Mouse (Mus musculus) spleen, postnatal 4 days (tissue): ENCODE results near the gene Phlda1.

Source experiments
- DNase-seq, 2 experiments: peaks; one replicate each; pipeline ENCODE4 v3.0.0; 2022; ENCODE audit warnings: low spot score in 2 of 2

Gene Phlda1

DNA sequence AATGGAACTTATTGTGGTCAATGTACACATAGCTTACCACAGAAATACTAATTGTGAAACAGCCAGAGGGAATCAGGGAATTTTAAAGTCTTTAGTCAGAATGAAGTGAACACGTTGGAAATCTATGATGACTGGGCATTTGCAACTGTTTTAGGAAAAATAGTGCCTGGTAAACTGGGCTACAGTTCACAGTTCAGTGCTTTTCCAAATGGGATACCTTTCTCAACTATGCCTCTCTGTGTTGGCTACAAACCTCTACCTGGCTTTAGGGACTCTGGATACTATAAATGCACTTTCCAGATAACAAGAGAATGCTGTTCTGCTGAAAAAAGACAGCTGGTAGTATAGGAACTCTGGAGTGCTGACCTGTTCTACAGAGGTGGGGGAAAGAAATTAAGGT lies 1.5 kb upstream of the Phlda1 start:
- DNase-seq, result no peak

DNA sequence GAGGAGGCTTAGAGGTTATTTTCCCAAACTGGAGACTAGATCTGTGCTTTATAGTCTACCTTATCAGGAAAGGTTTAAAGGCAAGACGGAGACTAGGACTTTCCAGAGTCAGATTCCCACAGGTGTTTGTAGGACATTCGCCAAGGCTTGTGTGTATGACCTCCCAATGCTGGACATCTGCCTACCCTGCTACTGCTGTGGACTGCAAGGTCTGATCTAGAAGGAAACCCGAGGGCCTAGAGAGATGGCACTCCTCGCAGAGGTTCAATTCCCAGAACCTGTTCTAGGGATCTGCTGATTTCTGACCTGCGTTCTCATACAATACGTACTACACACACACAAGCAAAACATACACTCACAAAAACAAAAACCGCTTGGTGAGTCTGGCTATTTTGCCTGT lies 680 bp upstream of the Phlda1 start:
- DNase-seq, result no peak

DNA sequence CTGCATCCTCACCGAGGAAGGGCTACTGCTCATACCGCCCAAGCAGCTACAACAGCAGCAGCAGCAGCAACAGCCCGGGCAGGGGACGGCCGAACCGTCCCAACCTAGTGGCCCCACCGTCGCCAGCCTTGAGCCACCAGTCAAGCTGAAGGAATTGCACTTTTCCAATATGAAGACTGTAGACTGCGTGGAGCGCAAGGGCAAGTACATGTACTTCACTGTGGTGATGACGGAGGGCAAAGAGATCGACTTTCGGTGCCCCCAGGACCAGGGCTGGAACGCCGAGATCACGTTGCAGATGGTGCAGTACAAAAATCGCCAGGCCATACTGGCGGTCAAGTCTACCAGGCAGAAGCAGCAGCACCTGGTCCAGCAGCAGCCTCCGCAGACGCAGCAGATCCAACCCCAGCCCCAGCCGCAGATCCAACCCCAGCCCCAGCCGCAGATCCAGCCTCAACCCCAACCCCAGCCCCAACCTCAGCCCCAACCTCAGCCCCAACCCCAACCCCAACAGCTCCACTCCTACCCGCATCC lies 907 bp downstream of the Phlda1 start:
- no peak for DNase-seq

DNA sequence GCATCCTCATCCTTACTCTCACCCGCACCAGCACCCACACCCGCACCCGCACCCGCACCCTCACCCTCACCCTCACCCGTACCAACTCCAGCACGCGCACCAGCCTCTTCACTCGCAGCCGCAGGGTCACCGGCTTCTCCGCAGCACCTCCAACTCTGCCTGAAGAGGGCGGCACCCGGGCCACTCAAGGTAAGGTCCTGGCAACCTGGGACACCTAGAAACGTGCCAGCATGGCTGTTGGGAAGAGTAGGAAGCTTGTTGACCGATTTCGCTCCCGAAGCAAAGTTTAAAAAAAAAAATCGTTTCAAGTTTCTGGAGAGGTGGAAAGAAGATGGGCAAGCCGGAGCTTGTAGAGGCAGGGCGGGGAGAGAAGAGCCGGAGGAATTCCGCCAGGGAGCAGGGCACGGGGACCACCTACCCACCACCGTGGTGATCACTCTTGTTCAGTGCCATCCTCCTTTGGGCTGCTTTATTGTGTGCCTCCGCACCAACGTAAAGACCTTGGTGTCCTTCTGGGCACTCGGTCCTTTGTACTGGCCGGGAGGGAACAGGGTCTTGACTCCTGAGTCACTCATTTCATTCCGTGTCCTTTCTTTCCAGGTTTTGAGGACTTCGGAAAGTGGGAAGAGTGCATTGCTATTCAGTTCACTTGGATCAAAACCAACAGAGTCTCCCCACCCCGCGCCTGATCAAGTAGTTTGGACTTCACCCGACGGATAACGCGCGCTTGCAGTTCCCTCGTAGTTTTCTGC lies 1.6 kb downstream of the Phlda1 start:
- peak; percentile 56 to 81 for DNase-seq

DNA sequence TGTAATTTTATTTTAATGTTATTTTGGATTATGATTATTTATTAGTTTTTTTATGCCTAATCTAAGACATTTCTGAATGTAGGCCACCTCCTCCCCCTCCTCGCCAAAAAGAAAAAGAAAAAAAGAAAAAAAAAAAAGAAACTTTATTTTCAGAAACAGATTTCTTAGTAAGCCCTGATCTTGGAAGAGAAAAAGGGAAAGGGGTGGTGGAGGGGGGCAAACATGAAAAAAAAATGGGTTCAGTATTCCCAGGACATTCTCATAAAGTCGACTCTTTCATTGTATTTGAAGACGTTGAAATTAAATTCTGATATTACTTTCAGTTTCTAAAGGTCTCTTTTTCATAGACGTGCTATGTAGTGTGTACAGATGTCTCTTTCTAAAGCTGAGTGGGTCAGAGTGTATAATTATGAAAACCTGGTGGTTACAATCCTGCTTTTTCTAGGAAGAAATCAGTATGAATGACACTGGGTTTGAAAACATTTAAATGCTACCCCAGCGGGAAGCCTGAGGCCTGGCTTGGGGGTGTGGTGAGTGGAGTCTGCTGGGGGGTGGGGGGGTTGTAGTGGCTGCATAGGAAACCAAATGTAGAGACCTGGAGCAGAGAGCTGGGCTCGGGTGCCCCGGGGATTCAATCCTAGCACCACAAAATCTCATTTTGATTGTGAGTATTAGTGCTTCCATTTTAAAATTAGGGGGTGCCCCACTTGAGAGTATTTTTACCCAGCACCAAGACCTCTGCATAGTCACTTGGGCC lies 2.4 kb downstream of the Phlda1 start:
- no peak for DNase-seq

DNA sequence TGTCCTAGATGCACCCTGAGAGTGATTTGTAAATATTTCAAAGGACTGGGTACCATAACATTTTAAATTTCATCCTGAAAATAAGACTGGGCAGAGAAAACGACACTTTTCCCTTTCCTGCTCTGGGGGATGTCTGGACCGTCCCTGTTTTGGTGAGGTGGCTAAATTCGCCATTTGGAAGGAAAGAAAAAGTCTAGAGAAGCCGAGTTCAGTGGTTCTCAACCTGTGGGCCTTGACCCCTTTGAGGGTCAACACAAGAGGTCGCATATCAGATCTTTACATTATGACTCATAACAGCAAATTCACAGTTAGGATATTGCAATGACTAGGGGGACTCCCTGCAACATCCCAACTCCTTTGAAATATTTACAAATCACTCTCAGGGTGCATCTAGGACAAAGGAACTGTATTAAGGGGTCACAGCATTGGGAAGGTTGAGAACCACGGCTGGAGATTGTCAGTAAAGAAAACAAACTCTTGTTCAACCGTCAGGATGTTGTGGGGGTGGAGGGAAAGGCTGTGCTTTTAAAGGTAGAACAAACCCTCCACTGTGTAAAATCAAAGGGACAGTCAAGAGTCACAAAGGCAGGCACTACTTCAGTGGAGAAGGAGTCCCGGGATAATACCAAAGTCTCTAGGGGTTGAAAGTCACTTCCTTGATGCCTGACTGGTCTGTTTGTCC lies 3.2 kb downstream of the Phlda1 start:
- DNase-seq, result no peak

DNA sequence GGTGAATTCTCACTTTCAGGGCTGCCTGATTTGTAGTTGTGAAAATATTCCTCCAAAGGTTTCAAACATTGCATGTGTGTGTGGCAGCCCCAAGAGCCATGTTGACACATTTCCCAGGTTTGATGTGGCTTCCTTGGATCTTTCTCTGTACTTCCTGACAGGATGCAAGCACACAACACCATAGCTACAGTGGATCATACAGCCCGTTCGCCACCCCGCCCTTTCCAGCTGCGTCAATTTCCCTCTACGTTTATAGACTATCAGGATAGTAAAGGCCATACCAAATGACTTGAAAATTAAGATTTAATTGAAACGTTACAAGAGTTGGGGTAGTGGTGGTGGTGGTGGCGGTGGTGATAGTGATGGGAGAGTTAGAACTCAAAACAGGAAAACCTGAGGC lies 3.9 kb downstream of the Phlda1 start:
- DNase-seq, result no peak

DNA sequence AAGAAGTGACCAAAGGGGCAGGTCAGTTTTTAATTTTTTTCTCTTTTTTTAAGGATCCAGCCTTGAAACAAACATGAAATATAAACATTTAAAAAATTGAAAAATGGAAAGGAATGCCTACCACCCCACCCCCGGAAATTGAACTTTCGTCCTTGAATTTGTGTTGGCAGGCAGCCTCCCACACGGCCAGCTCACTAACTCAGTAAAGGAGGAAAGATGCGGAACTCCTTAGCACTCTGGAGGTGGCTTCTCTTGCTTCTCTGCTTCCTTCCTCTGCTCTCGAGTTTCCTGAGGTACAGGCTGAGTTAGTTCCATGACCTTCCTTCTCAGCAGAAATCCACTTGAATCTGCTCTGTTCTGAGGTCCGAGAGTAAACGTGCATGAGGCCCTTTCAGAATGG lies 4.7 kb downstream of the Phlda1 start:
- no peak for DNase-seq

DNA sequence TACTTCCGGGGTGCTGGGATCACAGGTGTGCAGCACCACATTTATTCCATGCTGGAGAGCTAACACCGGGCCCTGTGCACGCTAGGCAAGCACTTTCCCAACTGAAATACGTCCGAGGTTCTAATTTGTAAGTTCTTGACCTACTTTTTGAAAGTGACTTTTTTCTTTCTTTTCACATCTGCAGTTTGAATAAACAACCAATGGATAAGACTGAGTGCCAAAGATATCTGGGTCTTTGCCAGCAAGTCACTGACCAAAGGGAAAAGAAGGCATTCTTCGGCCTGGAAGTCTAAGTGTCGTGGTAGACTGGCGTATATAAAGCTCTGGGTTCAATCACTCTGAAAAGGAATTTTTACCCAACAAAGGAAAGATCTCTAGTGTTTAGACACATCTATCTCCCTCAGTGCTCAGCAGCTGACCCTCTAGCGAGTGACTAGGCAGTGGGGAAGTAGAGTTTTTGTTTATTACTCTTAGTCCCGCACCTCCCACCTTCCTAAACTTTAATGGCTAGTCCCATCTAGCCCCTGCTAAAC lies 6.0 kb downstream of the Phlda1 start:
- no peak for DNase-seq

DNA sequence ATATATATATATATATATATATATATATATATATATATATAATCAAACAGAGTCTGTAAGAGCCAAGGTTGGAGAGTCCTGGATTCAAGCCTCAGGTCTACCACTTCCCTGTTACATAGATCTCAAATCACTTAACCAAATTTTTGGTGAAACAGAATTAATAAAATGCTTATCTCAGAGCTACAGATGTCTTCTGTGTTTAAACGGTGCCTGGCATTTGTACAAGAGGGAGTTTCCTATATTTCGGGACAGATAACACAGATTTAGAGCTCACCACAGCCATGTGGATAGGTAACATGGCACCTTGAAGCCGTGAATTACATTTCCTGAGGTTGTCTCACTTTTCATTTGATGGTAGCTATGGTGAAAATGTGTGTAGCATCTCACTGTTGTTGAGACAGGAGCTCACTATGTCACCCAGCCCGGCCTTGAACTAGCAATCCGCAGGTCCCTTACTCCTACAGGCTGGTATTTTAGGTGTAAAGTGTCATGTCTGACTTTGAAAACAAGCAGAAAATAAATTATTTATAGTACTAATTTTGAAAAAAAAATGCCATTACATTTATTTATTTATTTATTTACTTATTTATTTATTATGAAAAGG lies 8.3 kb downstream of the Phlda1 start:
- no peak for DNase-seq

DNA sequence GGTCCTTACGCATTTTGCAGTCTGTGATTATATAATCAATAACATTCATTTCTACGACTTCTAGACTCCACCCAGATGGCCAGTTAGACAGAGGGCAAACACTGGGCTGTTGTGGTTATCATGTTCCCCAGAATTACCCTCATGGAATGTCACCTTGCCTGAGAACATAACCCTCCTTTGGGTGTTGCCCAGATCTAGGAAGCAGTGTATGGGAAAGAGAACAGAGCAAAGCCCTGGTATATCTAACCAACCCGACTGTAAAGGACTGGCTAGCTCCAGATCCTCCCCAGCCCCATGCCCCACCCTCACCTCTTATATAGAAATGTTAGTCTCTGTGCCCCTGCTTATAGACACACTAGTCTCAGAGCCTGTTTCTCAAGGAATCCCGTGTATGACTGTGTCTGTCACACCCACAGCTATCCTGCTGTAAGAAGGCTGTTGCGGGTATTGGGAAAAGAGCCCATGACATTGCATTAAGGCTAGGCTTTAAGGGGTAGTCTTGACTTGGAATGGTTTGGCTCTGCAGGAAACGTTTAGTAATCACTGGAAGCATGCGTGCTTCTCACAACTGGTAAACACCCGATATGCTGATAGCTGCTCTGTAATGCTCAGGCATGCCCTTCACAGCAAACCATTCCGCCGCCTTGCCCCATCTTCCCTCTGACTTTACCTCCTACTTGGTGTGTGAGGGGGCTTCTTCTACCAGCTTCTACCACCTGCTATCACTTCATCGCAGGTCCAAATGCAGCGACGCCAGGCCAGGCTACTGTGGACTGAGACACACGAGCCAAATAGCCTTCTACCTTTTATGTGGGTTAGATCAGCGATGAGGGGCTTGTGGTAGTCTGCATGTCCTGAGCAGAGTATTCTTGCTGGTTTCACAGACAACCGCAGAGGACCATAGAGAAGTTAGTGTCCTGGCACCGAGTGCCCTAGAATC lies 9.3 kb downstream of the Phlda1 start:
- no peak for DNase-seq

DNA sequence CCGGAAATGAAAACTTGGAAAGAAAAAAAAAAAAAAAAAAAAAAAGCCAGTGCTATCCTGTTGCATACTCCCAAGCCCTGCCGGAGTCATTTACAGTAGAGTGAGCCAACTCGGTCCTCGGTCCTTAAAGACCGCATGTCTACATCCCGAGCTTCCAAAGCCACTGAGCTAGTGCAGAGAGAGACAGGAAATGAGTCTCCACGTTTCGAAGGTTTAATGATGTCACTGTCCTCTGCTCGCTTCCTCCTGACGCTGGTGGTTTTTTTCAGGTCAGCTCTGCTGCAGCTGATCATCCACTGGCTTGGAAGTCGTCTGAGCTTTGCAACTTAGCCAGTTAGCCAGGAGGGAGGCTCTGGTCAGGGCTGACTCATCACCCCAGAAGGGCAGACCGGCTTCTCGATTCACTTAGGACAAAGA lies 10.1 kb downstream of the Phlda1 start:
- no peak for DNase-seq

DNA sequence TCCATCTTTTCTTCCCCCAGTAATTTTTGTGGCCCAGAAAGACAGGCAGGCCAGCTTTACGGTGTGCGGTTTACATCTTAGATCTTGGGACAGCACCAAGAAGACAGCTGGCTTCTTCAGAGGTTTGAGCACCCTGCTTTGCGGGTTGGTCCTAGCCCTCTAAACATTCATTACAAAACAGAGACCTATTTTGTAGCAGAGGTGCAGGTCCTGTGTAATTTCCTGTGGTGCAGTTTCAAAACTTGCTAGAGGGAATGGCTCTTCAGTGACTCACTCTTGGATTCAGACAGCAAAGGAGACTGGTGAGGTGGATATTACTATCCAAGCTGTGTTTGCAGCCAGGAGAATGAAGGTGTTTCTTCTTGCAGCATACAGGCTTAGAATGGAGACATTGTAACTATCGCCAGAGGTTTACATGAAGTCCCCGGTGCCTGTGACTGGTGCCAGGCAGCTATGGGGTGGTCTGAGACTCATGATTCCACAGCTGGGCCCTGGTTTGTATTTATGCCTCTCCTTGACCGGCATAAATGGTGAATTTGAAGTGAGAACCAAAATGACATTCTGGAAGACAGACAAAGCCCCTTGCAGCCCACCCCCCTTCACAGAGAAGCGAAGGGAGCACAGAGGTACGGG lies 10.8 kb downstream of the Phlda1 start:
- DNase-seq, result no peak

DNA sequence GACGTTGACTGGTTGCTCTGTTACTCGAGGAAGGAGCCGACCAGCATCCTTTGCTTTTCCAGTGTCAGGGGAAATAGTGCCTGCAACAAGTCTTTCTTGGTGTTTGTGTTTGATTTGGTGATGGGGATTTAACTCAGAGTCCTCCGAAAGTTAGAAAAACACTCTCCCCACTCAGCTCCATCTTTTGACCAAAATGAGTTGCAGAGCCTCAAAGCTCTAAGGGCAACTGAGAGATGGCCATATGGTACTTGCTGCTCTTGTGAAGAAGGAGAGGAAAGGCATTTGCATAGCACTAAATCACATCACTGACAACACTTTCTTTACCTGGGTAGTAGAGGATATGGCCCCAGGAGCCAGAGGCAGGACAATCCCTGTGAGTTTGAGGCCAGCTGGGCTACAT lies 12.3 kb downstream of the Phlda1 start:
- no peak for DNase-seq

DNA sequence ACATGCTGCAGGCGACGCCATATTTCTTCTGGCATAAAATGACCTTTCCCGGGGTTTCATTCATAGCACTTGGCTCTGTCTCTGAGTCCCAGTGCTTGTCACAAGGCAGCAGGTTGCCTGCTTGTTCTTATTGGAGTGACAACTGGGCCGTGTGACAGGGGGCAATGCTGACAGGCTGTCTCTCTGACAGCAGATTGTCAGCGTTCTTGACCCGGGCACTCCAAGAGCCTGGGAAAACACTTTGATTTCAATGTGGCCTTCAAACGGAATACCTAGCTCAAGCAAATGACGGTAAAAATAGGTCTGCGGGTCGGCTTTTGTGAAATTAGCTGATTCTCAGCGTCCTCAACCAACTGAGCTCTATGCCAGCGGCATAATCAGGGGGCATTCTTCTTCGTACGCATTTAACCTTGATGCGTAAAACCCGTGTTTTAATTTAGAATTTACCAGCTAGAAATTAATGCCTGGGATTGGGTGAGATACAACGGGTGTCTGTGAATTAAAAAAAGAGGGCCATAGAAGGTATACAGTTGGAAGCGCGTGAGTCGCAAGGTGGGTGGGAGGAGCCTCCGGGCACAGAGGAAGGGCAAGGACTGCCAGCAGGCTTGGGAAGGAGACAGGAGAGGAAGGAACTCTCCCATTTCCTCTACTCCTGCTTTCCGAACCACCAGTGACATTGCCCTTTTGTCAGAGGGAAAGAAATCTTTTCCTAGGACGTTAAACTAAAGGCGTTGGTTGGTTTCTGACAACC lies 13.7 kb downstream of the Phlda1 start:
- DNase-seq, result no peak

DNA sequence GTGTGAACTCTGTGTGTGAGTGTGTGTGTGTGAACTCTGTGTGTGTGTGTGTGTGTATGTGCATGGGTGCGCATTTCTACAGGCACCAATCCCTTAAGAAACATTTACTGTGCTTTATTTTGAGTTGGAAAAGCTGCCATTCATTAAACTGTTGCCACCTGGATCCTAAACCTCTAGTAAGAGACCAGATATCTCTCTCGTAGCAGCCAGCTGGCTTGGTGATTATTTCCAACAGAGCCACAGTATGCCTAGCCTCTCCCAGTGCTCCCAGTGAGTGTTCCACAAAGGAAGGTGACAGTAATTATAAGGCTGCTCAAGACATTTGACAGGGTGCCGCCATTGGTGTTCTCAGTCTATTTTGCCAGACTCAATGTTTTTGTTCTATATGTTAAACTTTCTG lies 14.5 kb downstream of the Phlda1 start:
- DNase-seq, result no peak

DNA sequence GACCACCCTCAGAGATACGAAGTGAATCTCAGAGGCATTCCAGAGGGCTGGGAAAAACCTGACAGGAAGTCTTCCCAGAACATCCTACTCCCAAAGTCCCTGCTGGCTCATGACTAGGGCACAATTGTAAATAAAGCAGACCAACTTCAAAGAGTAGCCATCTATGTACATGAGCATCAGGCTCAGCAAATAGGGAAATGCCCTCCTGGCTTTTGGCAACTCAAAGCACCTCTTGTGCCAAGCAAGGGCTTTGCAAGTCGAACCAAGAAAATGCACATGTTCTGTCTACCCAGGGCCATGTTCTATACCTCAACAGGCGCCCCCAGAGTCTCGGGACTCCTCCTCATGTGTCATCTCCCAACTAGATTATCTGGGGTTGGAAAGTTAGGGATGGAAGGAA lies 15.6 kb downstream of the Phlda1 start:
- no peak for DNase-seq

DNA sequence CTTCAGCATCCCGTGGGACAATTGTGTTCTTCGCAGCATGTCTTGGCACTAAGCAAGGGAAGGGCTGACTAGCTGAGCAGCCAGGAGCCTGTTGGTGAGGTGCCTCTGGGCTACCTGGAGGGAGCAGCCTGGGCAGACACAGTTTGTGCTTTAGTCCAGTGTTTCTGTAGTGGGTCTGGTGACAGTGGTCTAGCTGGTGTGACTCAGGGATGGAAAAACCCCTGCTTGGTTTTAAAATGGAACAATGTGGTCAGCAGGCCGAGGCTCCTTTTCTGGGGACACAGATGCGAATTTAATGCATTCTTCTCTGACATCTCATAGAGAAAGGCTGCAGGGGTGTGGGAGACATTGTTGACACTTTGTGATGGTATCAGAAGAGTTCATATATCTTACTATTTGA lies 16.1 kb downstream of the Phlda1 start:
- DNase-seq, result no peak

DNA sequence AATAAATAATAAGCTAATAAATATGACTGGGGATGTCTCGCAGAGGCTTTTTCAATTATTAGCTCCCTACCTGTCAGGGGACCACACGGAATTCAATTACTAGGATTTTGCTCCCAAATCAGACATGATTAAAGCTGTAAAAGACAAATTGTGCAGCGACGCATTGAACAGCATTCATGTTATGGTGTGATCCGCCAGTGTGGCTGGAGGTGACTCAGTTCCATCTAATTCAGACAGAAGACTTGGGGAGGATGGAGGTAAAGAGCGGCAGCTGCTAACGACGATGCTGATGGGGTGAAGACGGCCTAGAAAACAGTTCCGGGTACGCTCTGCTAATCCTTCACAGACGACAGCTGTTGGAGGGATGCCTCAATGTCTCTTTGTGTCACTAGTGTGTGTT lies 17.8 kb downstream of the Phlda1 start:
- DNase-seq, result no peak

DNA sequence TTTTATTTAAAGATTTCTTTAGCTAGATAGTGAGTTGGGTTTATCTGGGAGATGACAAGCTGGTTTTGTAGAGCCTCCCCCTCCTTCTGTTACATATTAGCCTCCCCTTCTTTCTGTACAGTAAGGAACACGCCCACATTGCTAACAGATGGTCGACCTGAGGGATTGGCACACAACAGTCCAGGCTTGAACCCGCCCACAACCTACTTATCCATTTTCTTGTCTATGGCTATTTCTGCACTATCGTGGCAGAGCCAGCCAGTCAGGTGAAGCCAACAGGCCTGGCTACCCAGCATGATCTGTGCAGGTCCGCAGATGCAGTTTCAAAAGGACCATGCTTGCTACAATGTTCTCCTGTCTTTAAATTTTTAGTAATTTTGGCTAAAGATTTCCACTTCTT lies 21.0 kb downstream of the Phlda1 start:
- no peak for DNase-seq
